Mouse (Mus musculus) neural tube, embryonic 11.5 days (tissue): Measurements from ENCODE around the gene Ninl. TPM values are rescaled to one million over a fixed set of nuclear protein-coding genes. Genes with fewer than 3 reads are reported as not detected.

ENCODE experiments used
- ATAC-seq: fragments of 200-750 bp; cut with Nextera tagmentation; 2 replicates; pipeline ENCODE4 v1.8.0; 2017; ENCODE audit warnings: moderate number of reproducible peaks, mild to moderate bottlenecking, moderate TSS enrichment, moderate library complexity; ENCODE audit not compliant: insufficient read depth, low FRiP score, low TSS enrichment
- DNase-seq: peaks from one replicate; pipeline ENCODE4 v3.0.0-alpha.2; 2015; ENCODE audit warnings: low spot score
- H3K27ac ChIP-seq: fragments of 300-500 bp; sonication (generic); 2 replicates; pipeline ENCODE4 v1.5.1; 2014; ENCODE audit warnings: low read depth, mild to moderate bottlenecking, low read length
- H3K27me3 ChIP-seq: fragments of 300-500 bp; sonication (generic); 2 replicates; pipeline ENCODE4 v1.6.1; 2014; ENCODE audit warnings: mild to moderate bottlenecking, low read length, mixed read lengths; ENCODE audit not compliant: control insufficient read depth, insufficient read depth
- H3K36me3 ChIP-seq: fragments of 300-500 bp; sonication (generic); 2 replicates; pipeline ENCODE4 v1.6.1; 2014; ENCODE audit warnings: mild to moderate bottlenecking, low read length, moderate library complexity, mixed read lengths; ENCODE audit not compliant: control insufficient read depth, insufficient read depth
- H3K4me1 ChIP-seq: fragments of 300-500 bp; sonication (generic); 2 replicates; pipeline ENCODE4 v1.6.1; 2014; ENCODE audit warnings: low read length, mixed read lengths; ENCODE audit not compliant: control insufficient read depth, insufficient read depth
- H3K4me2 ChIP-seq: fragments of 300-500 bp; sonication (generic); 2 replicates; pipeline ENCODE4 v1.6.1; 2014; ENCODE audit warnings: low read depth, mild to moderate bottlenecking, moderate library complexity
- H3K4me3 ChIP-seq: fragments of 300-500 bp; sonication (generic); 2 replicates; pipeline ENCODE4 v1.5.1; 2014; ENCODE audit warnings: low read depth, low read length
- H3K9ac ChIP-seq: fragments of 300-500 bp; sonication (generic); 2 replicates; pipeline ENCODE4 v1.6.1; 2014; ENCODE audit warnings: mild to moderate bottlenecking, low read length
- H3K9me3 ChIP-seq: fragments of 300-500 bp; sonication (generic); 2 replicates; pipeline ENCODE4 v1.6.1; 2016; ENCODE audit warnings: low read length; ENCODE audit not compliant: control insufficient read depth
- WGBS: fragments of 180-500 bp; shearing (Covaris S2); extraction: QIAGEN DNeasy Blood & Tissue Kit; methylation state at CpG from one replicate; pipeline ENCODE4 v1.1.7; 2014; 5-methylcytosine and 5-hydroxymethylcytosine counted together
- polyA plus RNA-seq: library from polyadenylated mRNA; unstranded; fragments of >200 nt; fragmentation: Nextera tagmentation; extraction: Ambion mirVana; gene quantifications from 2 replicates; pipeline ENCODE4 v1.2.1, GENCODE M21; 2014

Ninl gene
- polyA plus RNA-seq, 1 experiment from 2014 or later: 12.2 TPM

- 91% methylated on average over 10 of the region's 10 CpGs for WGBS
These were observed 18.0 kb downstream of the Ninl start for GRCm38 (mm10) chr2:151021158-151021557.

DNA sequence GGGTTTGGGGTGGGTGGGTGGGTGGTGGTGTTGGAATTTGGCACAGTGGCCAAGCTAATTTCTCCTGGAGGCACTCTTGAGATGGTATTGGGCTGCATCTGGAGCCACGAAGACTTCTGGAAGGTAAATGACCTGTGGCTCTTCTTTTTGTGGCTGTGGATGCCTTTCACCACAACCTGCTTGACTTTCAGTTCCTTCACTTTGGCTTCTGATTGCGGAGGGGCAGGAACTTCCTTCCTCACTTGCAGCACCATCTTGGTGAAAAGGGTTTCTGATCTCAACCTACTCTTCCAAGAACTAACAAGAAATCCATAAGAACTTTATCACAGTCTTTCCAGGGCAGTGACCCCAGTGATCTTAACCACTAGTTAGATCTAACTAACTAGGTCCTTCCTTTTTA, 23.9 kb downstream of the Ninl start:
- no peak for ATAC-seq
- no peaks in the 10 kb centered on the region for H3K9me3 ChIP-seq
- H3K27ac ChIP-seq: no peak overlapping the region
- 81% methylated on average over 2 of the region's 2 CpGs for whole genome bisulfite sequencing
- H3K4me3 ChIP-seq: no peak overlapping the region
- no peaks in the 10 kb centered on the region for H3K4me1 ChIP-seq
- DNase-seq: no peak
- no peak overlapping the region for H3K9ac ChIP-seq
- no peaks in the 10 kb centered on the region for H3K36me3 ChIP-seq
- no peaks in the 10 kb centered on the region for H3K27me3 ChIP-seq
- H3K4me2 ChIP-seq: no peak overlapping the region

More at GRCm38 (mm10) chr2:151021158-151021557, 18.0 kb downstream of the Ninl start:
- no peak overlapping the region for H3K4me2 ChIP-seq
- no peak overlapping the region for H3K9ac ChIP-seq
- no peaks in the 10 kb centered on the region for H3K36me3 ChIP-seq
- no peaks in the 10 kb centered on the region for H3K9me3 ChIP-seq
- H3K27me3 ChIP-seq: no peaks in the 10 kb centered on the region
- no peak for DNase-seq
- H3K27ac ChIP-seq: no peak overlapping the region
- H3K4me3 ChIP-seq: no peak overlapping the region
- H3K4me1 ChIP-seq: no peaks in the 10 kb centered on the region
- ATAC-seq: no peak

DNA sequence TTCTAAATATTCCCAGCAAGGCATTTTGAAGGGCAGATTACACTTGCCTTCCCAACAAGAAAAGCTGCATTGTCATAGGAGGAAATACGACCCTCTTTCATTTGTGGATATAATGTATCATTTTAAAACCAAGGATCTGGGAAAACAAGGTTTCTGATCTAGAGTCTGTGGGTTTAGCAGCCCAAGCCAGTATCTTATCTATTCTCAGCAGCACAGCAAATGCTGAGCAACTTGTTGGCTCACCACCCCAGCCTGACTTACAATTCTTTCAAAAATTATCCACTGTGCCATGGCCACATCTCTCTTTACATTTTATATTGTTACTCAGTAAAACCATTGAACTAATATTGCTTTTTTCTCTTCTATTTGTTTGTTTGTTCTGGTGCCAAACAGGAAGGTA, 27.9 kb downstream of the Ninl start:
- no peak overlapping the region for H3K9ac ChIP-seq
- 63% methylated on average over 1 of the region's 1 CpGs for WGBS
- ATAC-seq: no peak

DNA sequence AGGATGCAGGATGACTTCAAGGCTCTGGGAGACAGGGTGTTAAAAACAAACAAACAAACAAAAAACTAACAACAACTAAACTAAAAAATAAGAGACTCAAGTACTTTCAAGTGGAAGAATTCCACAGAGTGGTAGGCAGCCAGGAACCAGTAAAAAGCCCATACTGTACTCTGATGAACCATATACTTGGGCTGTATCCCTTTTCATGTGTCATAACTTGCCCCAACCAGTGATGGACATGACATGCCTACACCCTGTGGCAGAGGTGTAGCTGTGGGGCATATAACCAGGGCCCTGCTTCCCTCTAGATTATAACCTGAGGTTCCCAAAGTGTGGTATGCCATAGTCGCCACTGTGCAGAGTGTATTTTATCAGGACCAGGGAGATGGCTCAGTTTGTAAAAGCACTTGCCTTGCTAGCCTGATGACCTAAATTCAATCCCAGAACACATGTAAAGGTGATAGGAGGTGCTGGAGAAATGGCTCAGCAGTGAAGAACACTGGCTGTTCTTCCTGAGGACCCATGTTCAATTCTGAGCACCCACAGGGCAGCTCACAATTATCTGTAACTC, 29.6 kb downstream of the Ninl start:
- H3K27ac ChIP-seq: no peak overlapping the region
- ATAC-seq: peak; percentile 64; the same call in 1 of the 2 replicates
- peak overlapping the region; percentile 92 for H3K9ac ChIP-seq
- peak overlapping the region; percentile 71 for H3K4me3 ChIP-seq
- peaks cover 3% of the 10 kb centered on the region; the same call in 1 of the 2 replicates for H3K4me1 ChIP-seq
- DNase-seq: no peak
- 71% methylated on average over 1 of the region's 1 CpGs for WGBS
- no peaks in the 10 kb centered on the region for H3K9me3 ChIP-seq
- peak overlapping the region; percentile 83 for H3K4me2 ChIP-seq
- H3K36me3 ChIP-seq: no peaks in the 10 kb centered on the region
- no peaks in the 10 kb centered on the region for H3K27me3 ChIP-seq

More for the DNA sequence above, 27.9 kb downstream of the Ninl start:
- no peaks in the 10 kb centered on the region for H3K9me3 ChIP-seq
- H3K27ac ChIP-seq: no peak overlapping the region
- H3K36me3 ChIP-seq: no peaks in the 10 kb centered on the region
- H3K4me2 ChIP-seq: no peak overlapping the region
- no peak for DNase-seq
- H3K4me1 ChIP-seq: peaks cover 3% of the 10 kb centered on the region; the same call in 1 of the 2 replicates
- H3K4me3 ChIP-seq: no peak overlapping the region
- no peaks in the 10 kb centered on the region for H3K27me3 ChIP-seq

DNA sequence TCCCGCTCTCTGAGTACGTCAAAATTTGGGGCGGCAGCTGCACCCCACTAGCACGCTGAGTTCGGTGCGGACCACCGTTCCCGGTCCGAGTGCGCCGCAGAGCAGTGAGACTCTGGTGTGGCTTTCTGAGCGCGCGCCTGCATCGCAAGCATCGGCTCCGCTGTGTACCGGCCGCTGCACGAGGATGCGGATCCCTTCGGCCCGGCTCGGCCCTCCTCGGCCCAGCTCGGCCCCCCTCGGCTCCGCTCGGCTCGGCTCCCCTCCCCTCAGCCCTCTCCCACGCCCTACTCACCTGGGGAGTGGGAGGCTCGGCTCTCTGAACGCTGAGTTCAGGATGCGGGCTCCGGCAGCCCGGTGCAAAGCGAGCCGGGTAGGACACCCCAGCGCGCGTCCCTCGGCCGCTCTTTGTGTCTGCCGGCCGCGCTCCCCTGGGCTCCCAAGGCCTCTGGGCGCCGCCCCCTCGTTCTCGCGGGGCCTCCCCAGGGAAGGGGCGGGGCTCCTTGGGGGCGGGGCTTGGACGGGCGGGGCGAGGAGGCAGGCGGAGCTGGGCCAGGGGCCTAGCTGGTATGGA, 30.2 kb downstream of the Ninl start:
- peak overlapping the region; percentile 83 for H3K4me2 ChIP-seq
- no peaks in the 10 kb centered on the region for H3K27me3 ChIP-seq
- no peaks in the 10 kb centered on the region for H3K9me3 ChIP-seq
- 0% methylated on average over 51 of the region's 57 CpGs for WGBS
- H3K4me1 ChIP-seq: peaks cover 3% of the 10 kb centered on the region; the same call in 1 of the 2 replicates
- H3K27ac ChIP-seq: peak overlapping the region; percentile 68; the same call in 1 of the 2 replicates
- H3K36me3 ChIP-seq: no peaks in the 10 kb centered on the region
- H3K9ac ChIP-seq: peak overlapping the region; percentile 92
- ATAC-seq (peak; percentile 94), DNase-seq (peak; percentile 86)
- peak overlapping the region; percentile 71 for H3K4me3 ChIP-seq

GRCm38 (mm10) chr2:151008517-151008932, 30.7 kb downstream of the Ninl start:
- no peak for DNase-seq

GRCm38 (mm10) chr2:151008006-151008405, 31.2 kb downstream of the Ninl start:
- 56% methylated on average over 6 of the region's 6 CpGs for WGBS
- peak overlapping the region; percentile 71 for H3K4me3 ChIP-seq
- no peak overlapping the region for H3K27ac ChIP-seq
- no peak for DNase-seq
- H3K9ac ChIP-seq: 0 out of 2 replicates have a peak overlapping the region, but pooled peaks have one; percentile 92
- H3K4me2 ChIP-seq: peak overlapping the region; percentile 83
- H3K36me3 ChIP-seq: no peaks in the 10 kb centered on the region
- H3K9me3 ChIP-seq: no peaks in the 10 kb centered on the region
- no peaks in the 10 kb centered on the region for H3K27me3 ChIP-seq
- peaks cover 3% of the 10 kb centered on the region; the same call in 1 of the 2 replicates for H3K4me1 ChIP-seq
- no peak for ATAC-seq

More at GRCm38 (mm10) chr2:151008517-151008932, 30.7 kb downstream of the Ninl start:
- Histone ChIP-seq H3K27ac (0 out of 2 replicates have a peak overlapping the region, but pooled peaks have one; percentile 23), H3K4me2 (peak overlapping the region; percentile 83), H3K9ac (peak overlapping the region; percentile 92), H3K27me3 (no peaks in the 10 kb centered on the region), H3K4me3 (peak overlapping the region; percentile 71), H3K36me3 (no peaks in the 10 kb centered on the region), H3K9me3 (no peaks in the 10 kb centered on the region), H3K4me1 (peaks cover 3% of the 10 kb centered on the region; the same call in 1 of the 2 replicates)
- WGBS: under 1% methylated on average over 21 of the region's 21 CpGs
- ATAC-seq: peak; percentile 48; the same call in 1 of the 2 replicates

GRCm38 (mm10) chr2:151006281-151006945, 32.8 kb downstream of the Ninl start:
- H3K27ac ChIP-seq: no peak overlapping the region
- WGBS: 76% methylated on average over 5 of the region's 5 CpGs
- no peaks in the 10 kb centered on the region for H3K36me3 ChIP-seq
- peaks cover 3% of the 10 kb centered on the region; the same call in 1 of the 2 replicates for H3K4me1 ChIP-seq
- no peak for ATAC-seq
- no peak overlapping the region for H3K4me3 ChIP-seq
- no peak overlapping the region for H3K4me2 ChIP-seq
- H3K27me3 ChIP-seq: no peaks in the 10 kb centered on the region
- no peak overlapping the region for H3K9ac ChIP-seq
- DNase-seq: no peak
- no peaks in the 10 kb centered on the region for H3K9me3 ChIP-seq
